Mouse (Mus musculus): ENCODE measurements at regions not wholly inside any gene's neighbourhood (a gene's known extent, or its start where the extent isn't known, plus 50 kb on each side); places are given as distances from the start of the nearest gene placed in this dataset.

DNA sequence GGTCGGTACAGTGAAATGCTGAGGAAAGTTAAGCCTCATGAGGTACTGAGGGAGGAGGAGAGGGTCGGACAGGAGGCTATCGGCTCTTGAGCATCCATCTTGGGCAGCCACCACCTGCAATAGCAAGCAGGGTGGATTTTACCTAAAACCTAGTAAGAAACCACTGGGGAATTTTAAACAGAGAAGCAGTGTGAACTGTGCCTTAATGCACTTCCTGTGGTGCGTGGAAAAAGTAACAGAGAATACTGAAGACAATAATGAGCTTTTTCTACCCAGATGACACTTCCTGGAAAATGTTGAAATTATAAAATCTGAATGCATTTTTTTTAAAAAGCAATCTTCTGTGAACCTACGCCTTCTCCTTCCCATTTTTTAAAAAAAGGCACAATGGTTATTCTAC is 67.1 kb upstream of the Sash1 start:
- TF ChIP-seq POLR2A (IDR thresholded peaks at IDR 0.05; ENCODE audit: borderline replicate concordance, extremely low read depth, low read depth, low read length), result no peak
- TF ChIP-seq CTCF (IDR thresholded peaks at IDR 0.05; ENCODE audit: insufficient read depth, low read length), result no peak
